Mouse (Mus musculus) forebrain, embryonic 14.5 days (tissue): ENCODE measurements around the gene Plpp4. TPM values are rescaled to one million over a fixed set of nuclear protein-coding genes. Genes with fewer than 3 reads are reported as not detected.

ENCODE experiments used
- ATAC-seq: fragments of 200-750 bp; cut with Nextera tagmentation; 2 replicates; pipeline ENCODE4 v1.8.0; 2017; ENCODE audit warnings: mild to moderate bottlenecking, moderate library complexity
- DNase-seq: peaks from one replicate; pipeline ENCODE4 v3.0.0-alpha.2; 2015; ENCODE audit warnings: low spot score
- H3K27ac ChIP-seq: fragments of 300-500 bp; sonication (generic); 2 replicates; pipeline ENCODE4 v1.5.1; 2014; ENCODE audit warnings: low read depth, mild to moderate bottlenecking, control low read depth, low read length, moderate library complexity
- H3K27me3 ChIP-seq: fragments of 300-500 bp; sonication (generic); replicated peaks from 2 replicates; pipeline ENCODE4 v1.6.1; 2014; ENCODE audit warnings: low read length, control low read depth, mixed read lengths; ENCODE audit not compliant: control insufficient read depth, insufficient read depth
- H3K36me3 ChIP-seq: fragments of 300-500 bp; sonication (generic); 2 replicates; pipeline ENCODE4 v1.6.1; 2014; ENCODE audit warnings: low read length, control low read depth; ENCODE audit not compliant: control insufficient read depth, insufficient read depth
- H3K4me1 ChIP-seq: fragments of 300-500 bp; sonication (generic); 2 replicates; pipeline ENCODE4 v1.6.1; 2014; ENCODE audit warnings: antibody characterized with exemption, low read length, control low read depth; ENCODE audit not compliant: control insufficient read depth, insufficient read depth
- H3K4me2 ChIP-seq: fragments of 300-500 bp; sonication (generic); 2 replicates; pipeline ENCODE4 v1.6.1; 2014; ENCODE audit warnings: mild to moderate bottlenecking, control low read depth, low read length
- H3K4me3 ChIP-seq: fragments of 300-500 bp; sonication (generic); 2 replicates; pipeline ENCODE4 v1.5.1; 2014; ENCODE audit warnings: low read depth, low read length, control low read depth
- H3K9ac ChIP-seq: fragments of 300-500 bp; sonication (generic); 2 replicates; pipeline ENCODE4 v1.6.1; 2014; ENCODE audit warnings: mild to moderate bottlenecking, low read length, control low read depth, moderate library complexity
- H3K9me3 ChIP-seq: fragments of 300-500 bp; sonication (generic); replicated peaks from 2 replicates; pipeline ENCODE4 v1.6.1; 2016; ENCODE audit warnings: low read length, control low read depth, mixed read lengths; ENCODE audit not compliant: control insufficient read depth
- WGBS: fragments of 180-500 bp; shearing (Covaris S2); extraction: QIAGEN DNeasy Blood & Tissue Kit; methylation state at CpG from one replicate; pipeline ENCODE4 v1.1.7; 2014; 5-methylcytosine and 5-hydroxymethylcytosine counted together
- polyA plus RNA-seq: library from polyadenylated mRNA; unstranded; fragments of >200 nt; fragmentation: Nextera tagmentation; extraction: Ambion mirVana; gene quantifications from 2 replicates; pipeline ENCODE4 v1.2.1, GENCODE M21; 2014

Plpp4 gene
- polyA plus RNA-seq, 1 experiment from 2014 or later = 2.4 TPM

DNA sequence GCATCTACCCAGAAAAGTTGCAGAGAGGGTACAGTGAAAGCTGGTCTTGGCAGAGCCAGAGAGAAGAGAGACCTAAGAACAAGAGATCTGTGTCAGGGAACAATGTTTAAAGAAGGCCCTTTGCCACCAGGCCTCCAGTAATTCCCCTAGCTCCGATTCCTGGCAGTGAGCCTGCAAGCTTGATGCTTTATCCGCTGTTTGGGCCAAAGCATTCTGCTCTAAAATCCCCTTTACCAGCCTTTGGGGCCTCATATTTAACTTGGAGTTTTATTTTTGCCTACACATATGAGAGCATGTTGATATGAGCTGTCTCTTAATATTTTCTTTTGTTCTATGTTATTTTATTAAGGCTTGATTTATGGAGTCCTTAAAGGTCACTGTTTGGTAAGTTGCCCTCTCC, 57.1 kb downstream of the Plpp4 start:
- no peak overlapping the region for H3K4me2 ChIP-seq
- no peak overlapping the region for H3K27ac ChIP-seq
- no peaks in the 10 kb centered on the region for H3K9me3 ChIP-seq
- no peaks in the 10 kb centered on the region for H3K36me3 ChIP-seq
- 41% methylated on average over 2 of the region's 2 CpGs for WGBS
- no peak overlapping the region for H3K9ac ChIP-seq
- H3K27me3 ChIP-seq = no peaks in the 10 kb centered on the region
- ATAC-seq (no peak), DNase-seq (peak; percentile 36)
- no peak overlapping the region for H3K4me3 ChIP-seq
- H3K4me1 ChIP-seq = no peaks in the 10 kb centered on the region

DNA sequence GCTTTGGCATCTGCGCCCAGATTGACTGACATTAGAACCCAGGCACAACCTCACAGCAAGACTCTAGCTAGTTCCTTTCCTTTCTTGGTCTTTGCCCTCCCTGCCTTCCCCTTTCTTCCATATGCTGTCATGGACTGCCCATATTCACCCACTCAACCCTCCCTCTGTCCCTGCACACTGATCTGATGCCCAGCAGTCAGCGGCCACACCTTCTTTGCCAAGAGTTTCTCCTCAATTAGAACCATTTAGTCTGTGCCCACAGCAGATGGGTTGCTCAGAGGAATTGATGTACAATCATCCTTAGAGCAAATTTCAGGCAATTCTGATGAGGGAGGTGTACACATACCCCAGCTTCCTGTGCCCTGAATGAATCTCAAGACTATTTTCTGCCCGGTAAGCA, 83.3 kb downstream of the Plpp4 start:
- no peak overlapping the region for H3K4me2 ChIP-seq
- H3K27me3 ChIP-seq = no peaks in the 10 kb centered on the region
- H3K36me3 ChIP-seq = no peaks in the 10 kb centered on the region
- H3K9me3 ChIP-seq = no peaks in the 10 kb centered on the region
- ATAC-seq (no peak), DNase-seq (no peak)
- H3K27ac ChIP-seq = no peak overlapping the region
- no peak overlapping the region for H3K9ac ChIP-seq
- H3K4me3 ChIP-seq = no peak overlapping the region
- 0 out of 2 replicates have a peak, but pooled peaks cover 3% of the 10 kb centered on the region for H3K4me1 ChIP-seq
- WGBS = 97% methylated on average over 3 of the region's 3 CpGs

DNA sequence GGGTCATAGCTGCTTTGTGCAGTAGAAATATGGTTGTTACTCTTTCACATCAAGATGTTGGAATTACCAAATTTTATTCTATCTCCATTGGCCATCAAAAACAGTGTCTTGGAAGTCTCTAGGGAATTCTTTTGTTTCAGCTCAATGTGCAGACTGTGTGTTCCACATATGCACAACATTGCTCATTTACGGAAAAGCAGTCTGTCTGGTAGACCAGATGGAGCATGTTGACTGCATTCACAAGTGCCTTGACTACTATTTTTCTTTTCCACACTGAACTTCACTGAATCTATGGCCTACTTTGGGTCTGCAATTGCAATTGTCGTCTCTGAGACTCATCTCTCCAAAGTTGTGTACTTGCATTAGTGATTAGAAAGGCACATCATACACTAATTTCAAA, 98.7 kb downstream of the Plpp4 start:
- WGBS = 96% methylated on average over 2 of the region's 2 CpGs

DNA sequence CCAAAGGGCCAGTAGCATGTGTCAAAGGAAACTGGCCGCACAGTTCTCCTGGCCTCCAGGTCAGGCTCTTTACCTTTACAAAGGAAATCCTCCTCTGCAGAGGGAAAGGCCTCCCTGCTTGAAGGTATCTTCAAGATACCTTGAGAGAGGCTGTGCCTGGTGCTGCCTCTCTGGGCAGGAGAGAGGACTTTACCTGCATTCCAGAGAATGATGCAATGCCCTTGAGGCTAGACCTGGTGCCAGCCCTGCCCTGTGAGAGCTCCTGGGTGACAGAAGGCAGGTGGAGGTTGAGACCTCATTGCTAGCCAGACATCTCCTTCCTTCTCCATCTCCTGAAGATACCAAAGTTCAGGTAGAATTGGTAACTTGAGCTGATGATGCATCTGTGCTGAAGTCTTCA, 118.5 kb downstream of the Plpp4 start:
- Histone ChIP-seq H3K4me1 (no peaks in the 10 kb centered on the region), H3K27ac (no peak overlapping the region), H3K4me2 (no peak overlapping the region), H3K4me3 (no peak overlapping the region), H3K27me3 (no peaks in the 10 kb centered on the region), H3K9me3 (no peaks in the 10 kb centered on the region), H3K9ac (no peak overlapping the region), H3K36me3 (no peaks in the 10 kb centered on the region)
- no peak for DNase-seq
- no peak for ATAC-seq
- WGBS = 90% methylated on average over 1 of the region's 1 CpGs

More for the DNA sequence above, 98.7 kb downstream of the Plpp4 start:
- H3K27me3 ChIP-seq = no peaks in the 10 kb centered on the region
- H3K9ac ChIP-seq = no peak overlapping the region
- H3K27ac ChIP-seq = no peak overlapping the region
- ATAC-seq = no peak
- H3K9me3 ChIP-seq = no peaks in the 10 kb centered on the region
- no peaks in the 10 kb centered on the region for H3K36me3 ChIP-seq
- H3K4me3 ChIP-seq = no peak overlapping the region
- peak; percentile 4 for DNase-seq
- H3K4me1 ChIP-seq = no peaks in the 10 kb centered on the region
- H3K4me2 ChIP-seq = no peak overlapping the region

DNA sequence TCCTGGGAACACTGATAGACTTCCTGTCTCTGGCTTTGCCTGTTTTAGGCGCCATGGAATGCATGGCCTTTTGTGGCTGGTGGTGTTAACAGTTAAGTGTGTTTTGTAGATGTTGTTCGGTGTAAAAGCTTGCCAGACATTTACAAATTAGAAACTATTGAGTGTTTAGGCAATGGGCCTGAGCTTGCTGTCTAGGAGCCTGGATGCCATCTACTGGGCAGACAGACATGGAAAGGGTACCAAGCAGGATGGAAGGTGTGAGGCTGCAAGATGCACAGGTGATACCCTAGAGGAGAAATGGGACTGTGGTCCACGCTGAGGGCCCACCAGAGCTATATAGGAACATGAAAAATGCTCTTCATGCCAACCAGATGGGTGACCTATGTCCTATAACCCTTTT, 128.3 kb downstream of the Plpp4 start:
- Histone ChIP-seq H3K27ac (no peak overlapping the region), H3K9ac (no peak overlapping the region), H3K9me3 (no peaks in the 10 kb centered on the region), H3K36me3 (no peaks in the 10 kb centered on the region), H3K4me1 (no peaks in the 10 kb centered on the region), H3K27me3 (peaks cover 16% of the 10 kb centered on the region), H3K4me3 (no peak overlapping the region), H3K4me2 (no peak overlapping the region)
- DNase-seq (no peak), ATAC-seq (no peak)
- WGBS = 76% methylated on average over 3 of the region's 3 CpGs

GRCm38 (mm10) chr7:129392835-129393489, 136.1 kb downstream of the Plpp4 start:
- ATAC-seq (peak; percentile 90), DNase-seq (peak; percentile 86)
- peaks cover 65% of the 10 kb centered on the region for H3K27me3 ChIP-seq
- no peaks in the 10 kb centered on the region for H3K36me3 ChIP-seq
- H3K9me3 ChIP-seq = no peaks in the 10 kb centered on the region
- no peak overlapping the region for H3K4me2 ChIP-seq
- 6% methylated on average over 11 of the region's 11 CpGs for WGBS
- no peak overlapping the region for H3K27ac ChIP-seq
- peaks cover 5% of the 10 kb centered on the region; the same call in 1 of the 2 replicates for H3K4me1 ChIP-seq
- no peak overlapping the region for H3K9ac ChIP-seq
- no peak overlapping the region for H3K4me3 ChIP-seq

- peaks cover 43% of the 10 kb centered on the region for H3K27me3 ChIP-seq
- no peak for ATAC-seq
- no peak overlapping the region for H3K27ac ChIP-seq
- whole genome bisulfite sequencing = 81% methylated on average over 5 of the region's 5 CpGs
- peaks cover 5% of the 10 kb centered on the region; the same call in 1 of the 2 replicates for H3K4me1 ChIP-seq
- H3K4me2 ChIP-seq = no peak overlapping the region
- no peak overlapping the region for H3K4me3 ChIP-seq
- no peak overlapping the region for H3K9ac ChIP-seq
- no peaks in the 10 kb centered on the region for H3K36me3 ChIP-seq
- DNase-seq = no peak
- H3K9me3 ChIP-seq = no peaks in the 10 kb centered on the region
Measured at GRCm38 (mm10) chr7:129396561-129396960, 139.7 kb downstream of the Plpp4 start.

DNA sequence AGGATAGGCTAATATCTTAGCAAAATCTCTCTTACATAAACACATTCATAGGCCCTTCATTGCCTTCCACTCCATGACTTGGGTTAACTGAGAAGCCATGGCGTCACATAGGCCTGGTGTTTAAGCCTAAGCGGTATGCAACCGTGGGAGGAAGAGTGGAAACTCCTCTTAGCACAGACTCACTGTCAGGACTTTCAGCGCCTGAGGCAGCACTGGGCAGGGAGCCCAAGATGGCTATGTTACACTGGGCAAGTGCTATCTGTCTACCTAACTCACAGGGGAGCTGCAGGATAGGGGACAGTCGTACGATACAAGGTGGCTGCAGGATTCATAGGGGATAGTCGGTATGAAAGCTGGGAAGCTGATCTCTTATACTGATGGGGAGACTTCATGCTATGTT, 142.2 kb downstream of the Plpp4 start:
- H3K36me3 ChIP-seq = no peaks in the 10 kb centered on the region
- H3K4me1 ChIP-seq = peaks cover 6% of the 10 kb centered on the region; the same call in 1 of the 2 replicates
- no peak overlapping the region for H3K4me2 ChIP-seq
- no peak for ATAC-seq
- peaks cover 40% of the 10 kb centered on the region for H3K27me3 ChIP-seq
- no peak overlapping the region for H3K9ac ChIP-seq
- H3K4me3 ChIP-seq = no peak overlapping the region
- no peaks in the 10 kb centered on the region for H3K9me3 ChIP-seq
- H3K27ac ChIP-seq = no peak overlapping the region
- no peak for DNase-seq
- 89% methylated on average over 7 of the region's 7 CpGs for WGBS

DNA sequence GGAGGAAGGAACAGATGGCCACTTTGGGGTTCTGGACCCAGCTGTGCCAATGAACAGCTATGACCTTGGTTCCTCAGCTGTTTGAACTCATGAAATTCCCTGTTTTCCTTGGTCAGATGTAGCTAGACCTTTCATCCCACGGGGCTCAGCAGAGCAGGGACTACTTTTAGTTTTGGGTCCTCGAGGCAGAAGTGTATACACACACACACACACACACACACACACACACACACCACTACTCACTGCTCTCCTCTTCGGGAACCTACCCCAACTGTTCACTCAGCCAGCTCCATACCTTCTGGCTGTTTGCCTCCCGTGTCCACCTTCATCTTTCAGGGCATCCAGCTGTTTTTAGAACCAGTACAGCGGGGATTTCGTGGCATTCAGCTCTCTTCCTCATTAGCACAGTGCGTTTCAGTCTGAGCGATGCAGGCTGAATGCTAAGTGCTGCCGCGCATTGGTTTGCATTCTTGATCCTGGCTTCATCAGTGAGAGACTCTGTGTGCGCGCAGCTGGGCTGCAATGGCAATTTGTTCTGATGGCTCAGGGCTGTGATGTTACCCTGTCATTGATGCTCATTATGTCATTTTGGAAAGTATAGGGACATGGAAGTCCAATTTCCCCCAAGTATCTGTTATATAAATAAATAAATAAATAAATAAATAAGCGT, 146.0 kb downstream of the Plpp4 start:
- Histone ChIP-seq H3K27me3 (peaks cover 9% of the 10 kb centered on the region), H3K9ac (no peak overlapping the region), H3K4me3 (no peak overlapping the region), H3K4me2 (no peak overlapping the region), H3K27ac (no peak overlapping the region), H3K36me3 (no peaks in the 10 kb centered on the region), H3K9me3 (no peaks in the 10 kb centered on the region), H3K4me1 (peaks cover 15% of the 10 kb centered on the region)
- DNase-seq (peak; percentile 90), ATAC-seq (peak; percentile 86)
- WGBS = 24% methylated on average over 13 of the region's 13 CpGs
